Mouse (Mus musculus) telencephalon, adult 2 months (tissue): Measurements from ENCODE around the gene Rgs2.

ENCODE experiments used
- DNase-seq: peaks from one replicate; pipeline ENCODE4 v3.0.0-alpha.2; 2011; ENCODE audit warnings: low read depth, low spot score

The Rgs2 gene

DNA sequence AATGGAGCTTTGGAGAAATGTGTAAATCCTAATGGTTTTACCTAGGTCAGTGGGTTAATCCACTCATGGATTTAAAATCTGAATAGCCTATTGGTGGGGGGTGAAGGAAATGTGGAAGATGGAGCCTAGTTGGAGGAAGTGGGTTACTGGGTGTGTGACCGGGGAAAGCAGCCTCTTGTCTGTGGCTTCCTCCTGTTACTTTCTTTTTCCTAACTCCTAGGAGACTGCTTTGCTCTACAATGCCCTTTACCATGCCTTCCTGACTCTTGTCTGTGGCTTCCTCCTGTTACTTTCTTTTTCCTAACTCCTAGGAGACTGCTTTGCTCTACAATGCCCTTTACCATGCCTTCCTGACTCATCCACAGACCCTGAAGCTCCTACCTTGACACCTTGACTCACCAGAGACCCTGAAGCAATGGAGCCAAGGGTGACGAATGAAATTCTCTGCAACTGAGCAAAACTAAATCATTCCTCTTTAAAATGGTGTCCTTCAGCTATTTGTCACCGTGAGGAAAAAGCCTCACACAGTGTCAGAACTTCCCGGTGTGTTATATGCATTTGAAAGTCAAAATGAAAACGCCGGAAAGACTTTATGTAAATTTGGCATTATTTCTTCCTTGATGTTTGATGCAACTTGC lies 18.9 kb downstream of the Rgs2 start:
- no peak for DNase-seq

DNA sequence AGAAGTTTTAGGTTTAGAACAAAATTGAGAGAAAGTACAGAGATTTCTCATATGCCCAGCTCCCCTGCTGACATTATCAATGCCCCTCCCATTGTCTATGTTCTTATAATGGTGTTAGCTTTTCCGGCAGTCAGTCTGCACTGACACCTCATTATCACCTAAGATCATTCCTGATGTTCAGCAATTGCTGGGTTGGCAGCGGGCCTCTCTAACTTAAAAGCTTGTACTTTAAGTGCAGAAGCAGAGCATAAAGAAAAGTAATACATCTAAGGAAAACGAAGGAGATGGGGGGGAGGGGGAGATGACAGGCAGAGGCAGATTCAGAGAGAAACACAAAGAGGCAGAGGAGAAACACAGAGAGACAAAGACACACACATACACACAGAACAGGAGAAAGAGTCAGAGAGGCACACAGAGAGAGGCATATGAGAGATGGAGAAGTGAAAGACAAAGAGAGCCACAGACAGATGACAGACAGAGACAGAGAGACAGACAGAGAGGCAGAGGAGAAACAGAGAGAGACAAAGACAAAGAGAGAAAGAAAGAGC lies 21.1 kb downstream of the Rgs2 start:
- DNase-seq = no peak

DNA sequence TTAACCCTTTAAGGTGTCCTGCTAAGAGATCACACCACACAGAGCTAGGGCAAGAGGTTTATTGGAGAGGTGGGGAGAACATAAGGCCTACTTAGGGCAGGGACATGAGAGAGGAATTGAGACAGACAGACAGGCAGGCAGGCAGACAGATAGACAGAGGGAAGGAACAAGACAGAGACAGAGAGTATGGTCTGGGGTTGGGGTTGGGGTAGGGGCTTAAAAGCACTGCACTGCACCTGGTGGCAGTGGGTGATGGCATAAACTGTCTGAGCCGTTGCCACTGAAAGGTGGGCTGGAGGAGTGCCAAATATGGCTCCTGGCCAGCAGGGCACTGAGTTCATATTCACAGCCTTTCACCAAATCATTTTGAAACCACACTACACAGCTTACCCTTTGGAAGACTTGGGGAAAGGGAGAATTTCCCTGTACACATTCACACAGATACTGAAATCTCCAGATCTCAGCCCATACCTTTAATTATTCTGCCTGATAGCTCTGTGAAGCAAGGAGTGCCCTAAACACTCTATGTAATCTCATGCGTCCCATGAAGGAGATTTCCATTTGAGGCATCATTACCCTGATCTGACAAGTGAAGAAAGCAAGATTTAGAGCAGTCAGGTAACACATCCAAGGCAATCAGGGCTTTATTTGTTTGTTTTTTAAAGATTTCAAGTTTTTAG lies 21.7 kb downstream of the Rgs2 start:
- no peak for DNase-seq

DNA sequence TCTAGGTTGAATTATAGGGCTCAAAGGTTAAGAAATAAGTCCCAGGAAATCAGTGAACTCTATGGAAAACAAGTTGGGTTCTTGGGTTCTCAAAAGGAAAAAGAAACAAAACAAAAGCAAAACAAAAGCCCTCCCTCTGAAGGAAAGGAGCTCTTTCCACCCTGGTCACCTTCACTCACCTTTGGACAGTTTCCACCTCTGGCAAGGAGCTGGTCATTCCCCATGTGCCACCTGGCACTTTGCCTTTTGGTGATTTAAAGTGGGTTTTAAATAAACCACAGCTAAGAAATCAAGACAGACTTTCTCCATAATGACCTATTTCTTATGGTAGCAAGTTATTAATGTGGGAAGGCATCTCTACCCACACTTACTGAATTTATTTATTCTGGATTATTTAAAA lies 23.1 kb downstream of the Rgs2 start:
- no peak for DNase-seq

DNA sequence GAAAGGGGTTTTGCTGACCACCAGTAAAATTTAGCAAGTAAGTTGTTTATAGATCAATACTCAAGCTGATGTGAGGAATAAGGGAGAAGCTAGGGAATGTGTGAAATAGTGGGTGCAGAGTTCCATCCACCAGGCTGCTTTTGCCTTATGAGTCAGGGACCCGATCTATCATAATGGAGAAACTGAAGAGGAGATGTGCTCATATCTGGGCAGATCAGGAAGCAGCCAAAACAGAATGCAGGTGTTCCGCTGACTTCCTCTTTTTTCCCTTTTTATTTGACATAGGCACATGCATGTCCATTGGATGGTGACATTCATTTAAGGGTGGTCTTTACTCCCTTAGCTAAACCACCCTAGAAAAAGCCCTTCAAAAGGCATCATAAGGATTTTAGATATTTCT lies 29.3 kb downstream of the Rgs2 start:
- no peak for DNase-seq

DNA sequence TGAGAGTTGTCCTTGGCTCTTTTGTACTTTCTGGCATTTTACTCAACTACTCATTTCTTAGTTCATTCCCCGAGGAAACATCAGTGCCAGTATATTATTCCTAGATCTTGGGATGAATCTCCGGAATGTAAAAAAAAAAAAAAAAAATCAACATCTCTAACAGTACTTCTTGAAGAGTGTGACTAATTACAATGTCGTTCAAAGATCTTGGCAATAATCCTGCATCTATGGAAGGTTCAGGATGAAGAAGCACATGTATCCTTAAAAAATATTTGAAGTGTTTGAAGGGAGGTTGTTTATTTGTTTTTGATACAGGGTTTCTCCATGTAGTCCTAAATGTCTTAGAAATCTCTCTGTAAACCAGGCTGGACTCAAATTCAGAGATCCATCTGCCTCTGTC lies 41.7 kb downstream of the Rgs2 start:
- no peak for DNase-seq

DNA sequence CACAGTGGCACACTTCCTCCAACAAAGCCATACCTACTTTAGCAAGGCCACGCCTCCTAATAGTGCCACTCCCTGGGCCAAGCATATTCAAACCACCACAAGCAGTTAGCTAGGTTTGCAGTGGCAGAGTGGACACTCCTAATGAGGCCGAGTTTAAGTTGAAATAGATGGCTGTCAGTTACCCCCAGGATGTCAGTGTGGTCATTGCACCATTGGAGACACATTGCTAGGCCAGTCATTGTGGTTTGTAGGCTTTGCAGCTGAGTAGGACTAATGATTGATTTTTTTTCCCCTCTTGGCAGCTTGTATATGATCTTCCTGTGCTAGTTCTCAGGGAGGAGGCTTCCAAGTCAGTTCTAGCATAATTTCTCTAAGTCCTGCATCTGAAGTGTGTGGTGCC lies 43.6 kb downstream of the Rgs2 start:
- no peak for DNase-seq

DNA sequence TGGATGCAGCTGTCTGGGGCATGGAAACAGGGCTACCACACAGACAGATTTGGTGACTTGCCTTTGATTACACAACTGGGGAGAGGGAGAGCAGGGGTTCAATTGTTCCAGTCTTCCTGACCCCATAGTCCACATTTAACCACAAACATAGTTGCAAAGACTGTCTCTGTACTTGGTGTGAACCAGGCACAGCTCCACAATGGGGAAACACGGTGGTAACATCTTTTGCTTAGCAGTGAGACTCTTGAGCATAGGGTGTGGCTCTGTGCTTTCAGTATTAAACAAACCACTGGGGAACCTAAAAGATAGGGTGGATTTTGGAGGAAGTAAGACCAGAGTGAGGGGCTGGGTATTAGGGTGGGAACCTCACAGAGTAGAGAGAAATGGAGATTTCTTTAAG lies 47.9 kb downstream of the Rgs2 start:
- DNase-seq = no peak

DNA sequence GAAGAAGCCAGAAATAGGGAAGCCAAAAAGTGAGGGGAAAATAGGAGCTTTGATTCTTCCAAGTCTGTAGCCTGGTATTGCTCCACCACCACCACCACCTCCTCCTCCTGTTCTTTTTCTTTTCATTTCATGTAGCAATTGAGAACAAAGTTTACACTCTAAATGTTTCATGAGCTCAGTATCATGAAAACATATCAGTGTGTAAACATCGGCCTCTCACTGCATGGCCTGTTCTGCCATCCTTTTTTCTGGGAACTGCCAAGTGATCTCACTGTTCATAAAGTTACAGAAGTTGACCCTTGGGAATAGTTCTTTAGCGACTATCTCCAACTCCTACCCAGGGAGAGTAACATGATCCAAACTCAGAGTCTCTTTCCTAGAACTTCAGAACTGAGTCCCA lies 51.1 kb downstream of the Rgs2 start:
- no peak for DNase-seq
